In the genomic region with DNA sequence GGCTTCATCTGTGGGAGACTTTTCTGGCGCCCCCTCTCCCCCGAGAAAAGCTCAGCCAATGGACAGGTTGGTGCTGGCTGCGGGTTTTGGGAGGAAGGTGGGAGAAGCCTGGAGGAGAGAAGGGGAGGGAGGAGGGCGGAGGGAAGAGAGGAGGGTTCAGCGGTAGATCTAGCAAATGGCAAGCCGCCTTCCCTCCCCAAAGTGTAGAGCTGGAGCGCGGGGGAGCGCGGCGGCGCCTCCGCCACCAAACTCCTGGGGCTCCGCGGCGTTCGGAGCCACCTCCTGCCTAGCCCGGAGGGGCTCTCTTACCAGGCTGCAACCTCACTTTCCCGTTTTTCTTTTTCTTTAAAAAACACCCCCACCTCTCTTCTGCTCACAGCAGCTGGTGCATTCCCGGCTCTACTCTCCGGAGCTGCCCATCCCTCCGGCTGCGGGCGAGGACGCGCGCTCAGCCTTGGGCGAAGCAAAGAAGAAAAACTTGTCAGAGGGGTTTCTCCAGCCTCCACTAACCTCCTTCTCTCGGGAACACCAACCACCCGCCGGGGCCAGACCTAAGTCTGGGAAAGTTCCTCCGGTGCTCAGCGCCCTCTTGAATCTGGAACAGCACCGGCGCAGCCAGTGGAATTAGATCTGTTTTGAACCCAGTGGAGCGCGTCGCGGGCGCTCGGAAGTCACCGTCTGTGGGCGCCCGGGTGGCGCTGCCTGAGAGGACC, we compare ENCODE assay signal across 7 mouse cellular contexts. TPM values are rescaled to one million over a fixed set of nuclear protein-coding genes. Genes with fewer than 3 reads are reported as not detected.
DNase-seq lines count a peak whose midpoint lies in the region; ATAC-seq and TF ChIP-seq lines count a peak whose summit lies in the region.

A gene (plus strand): TSS at position 199 of the 713 bp plus-strand sequence.

- H3K27ac ChIP-seq in forebrain, embryonic 10.5 days: peak within 1 kb of the TSS; percentile 90
- H3K27ac ChIP-seq in heart, embryonic 12.5 days (ENCODE audit: poor library complexity, severe bottlenecking): peak within 1 kb of the TSS; percentile 67; the same call in 1 of the 2 replicates
- peak within 1 kb of the TSS; percentile 96 for H3K27ac ChIP-seq in kidney, embryonic 15.5 days
- peak within 1 kb of the TSS; percentile 74 for H3K27ac ChIP-seq in limb, embryonic 14.5 days (replicated peaks; ENCODE audit: low read depth, low read length)
- peak within 1 kb of the TSS; percentile 84 for H3K27ac ChIP-seq in midbrain, embryonic 14.5 days (replicated peaks; ENCODE audit: low read depth, low read length)
- H3K27ac ChIP-seq in stomach, embryonic 14.5 days (ENCODE audit: low read length): peak within 1 kb of the TSS; percentile 75

- H3K27me3 ChIP-seq in forebrain, embryonic 10.5 days (ENCODE audit: poor library complexity, severe bottlenecking): peaks cover 13% of the 10 kb centered on the region
- H3K27me3 ChIP-seq in heart, embryonic 12.5 days (replicated peaks): no peaks in the 10 kb centered on the region
- no peaks in the 10 kb centered on the region for H3K27me3 ChIP-seq in kidney, embryonic 15.5 days
- no peaks in the 10 kb centered on the region for H3K27me3 ChIP-seq in limb, embryonic 14.5 days (ENCODE audit: control insufficient read depth, insufficient read depth, low read length)
- peaks cover 7% of the 10 kb centered on the region; the same call in 1 of the 2 replicates for H3K27me3 ChIP-seq in midbrain, embryonic 14.5 days (ENCODE audit: control insufficient read depth, insufficient read depth, low read length)
- no peaks in the 10 kb centered on the region for H3K27me3 ChIP-seq in stomach, embryonic 14.5 days (ENCODE audit: control insufficient read depth, insufficient read depth, low read length)

- peak within 1 kb of the TSS; percentile 95 for H3K4me2 ChIP-seq in heart, embryonic 12.5 days
- peak within 1 kb of the TSS; percentile 80 for H3K4me2 ChIP-seq in kidney, embryonic 15.5 days
- H3K4me2 ChIP-seq in limb, embryonic 14.5 days (replicated peaks; ENCODE audit: low read depth, low read length, severe bottlenecking): peak within 1 kb of the TSS; percentile 83
- peak within 1 kb of the TSS; percentile 74 for H3K4me2 ChIP-seq in midbrain, embryonic 14.5 days (ENCODE audit: low read length)
- H3K4me2 ChIP-seq in stomach, embryonic 14.5 days (replicated peaks; ENCODE audit: low read depth, low read length): peak within 1 kb of the TSS; percentile 73

- ATAC-seq in heart, embryonic 12.5 days (ENCODE audit: insufficient number of reproducible peaks, low FRiP score): peak; percentile 84
- ATAC-seq in kidney, embryonic 15.5 days (replicated peaks; ENCODE audit: low FRiP score): peak; percentile 92
- ATAC-seq in limb, embryonic 14.5 days (ENCODE audit: low FRiP score, low read depth): peak; percentile 90
- ATAC-seq in midbrain, embryonic 14.5 days (ENCODE audit: low FRiP score, low TSS enrichment): peak; percentile 88
- ATAC-seq in stomach, embryonic 14.5 days (ENCODE audit: insufficient number of reproducible peaks, insufficient read depth, low FRiP score, low read depth): peak; percentile 90

- TF ChIP-seq POLR2A in limb, embryonic 14.5 days (IDR thresholded peaks at IDR 0.05; ENCODE audit: borderline replicate concordance, extremely low read depth, insufficient read depth, insufficient read length): peak; percentile 45; the same call in 1 of the 2 replicates

- peak; percentile 97 for DNase-seq in brain, adult 2 months (ENCODE audit: low read depth, low spot score)
- DNase-seq in forebrain, embryonic 10.5 days (ENCODE audit: extremely low spot score, low spot score): peak; percentile 82
- DNase-seq in limb, embryonic 14.5 days (ENCODE audit: low spot score): peak; percentile 88
- DNase-seq in midbrain, embryonic 14.5 days: peak; percentile 84

- H3K9ac ChIP-seq in heart, embryonic 12.5 days: peak within 1 kb of the TSS; percentile 59
- peak within 1 kb of the TSS; percentile 64 for H3K9ac ChIP-seq in kidney, embryonic 15.5 days
- H3K9ac ChIP-seq in limb, embryonic 14.5 days (ENCODE audit: low read depth, low read length, severe bottlenecking): peak within 1 kb of the TSS; percentile 69
- H3K9ac ChIP-seq in midbrain, embryonic 14.5 days (replicated peaks; ENCODE audit: low read length): peak within 1 kb of the TSS; percentile 80
- peak within 1 kb of the TSS; percentile 55 for H3K9ac ChIP-seq in stomach, embryonic 14.5 days (replicated peaks; ENCODE audit: low read depth, low read length)

- under 1% methylated on average over 45 of the region's 45 CpGs for WGBS in forebrain, embryonic 10.5 days
- under 1% methylated on average over 38 of the region's 45 CpGs for WGBS in heart, embryonic 12.5 days
- 0% methylated on average over 42 of the region's 45 CpGs for WGBS in kidney, embryonic 15.5 days
- WGBS in limb, embryonic 14.5 days: under 1% methylated on average over 32 of the region's 45 CpGs
- under 1% methylated on average over 39 of the region's 45 CpGs for WGBS in midbrain, embryonic 14.5 days
- WGBS in stomach, embryonic 14.5 days: under 1% methylated on average over 45 of the region's 45 CpGs

- H3K4me1 ChIP-seq in forebrain, embryonic 10.5 days: peaks cover 30% of the 10 kb centered on the region
- H3K4me1 ChIP-seq in heart, embryonic 12.5 days (replicated peaks): peaks cover 3% of the 10 kb centered on the region; the same call in 1 of the 2 replicates
- peaks cover 13% of the 10 kb centered on the region for H3K4me1 ChIP-seq in kidney, embryonic 15.5 days
- 0 out of 2 replicates have a peak, but pooled peaks cover 5% of the 10 kb centered on the region for H3K4me1 ChIP-seq in limb, embryonic 14.5 days (ENCODE audit: control insufficient read depth, insufficient read depth, low read length)
- 0 out of 2 replicates have a peak, but pooled peaks cover 4% of the 10 kb centered on the region for H3K4me1 ChIP-seq in midbrain, embryonic 14.5 days (ENCODE audit: control insufficient read depth, insufficient read depth, low read length)
- H3K4me1 ChIP-seq in stomach, embryonic 14.5 days (ENCODE audit: control insufficient read depth, insufficient read depth, low read length): peaks cover 3% of the 10 kb centered on the region; the same call in 1 of the 2 replicates

- no peaks in the 10 kb centered on the region for H3K9me3 ChIP-seq in forebrain, embryonic 10.5 days
- no peaks in the 10 kb centered on the region for H3K9me3 ChIP-seq in heart, embryonic 12.5 days (replicated peaks)
- H3K9me3 ChIP-seq in kidney, embryonic 15.5 days (replicated peaks): no peaks in the 10 kb centered on the region
- H3K9me3 ChIP-seq in limb, embryonic 14.5 days (ENCODE audit: control insufficient read depth, low read length): no peaks in the 10 kb centered on the region
- H3K9me3 ChIP-seq in midbrain, embryonic 14.5 days (ENCODE audit: control insufficient read depth, low read length): no peaks in the 10 kb centered on the region
- H3K9me3 ChIP-seq in stomach, embryonic 14.5 days (ENCODE audit: control insufficient read depth, low read depth, low read length): no peaks in the 10 kb centered on the region

- no peaks in the 10 kb centered on the region for H3K36me3 ChIP-seq in forebrain, embryonic 10.5 days (replicated peaks)
- no peaks in the 10 kb centered on the region for H3K36me3 ChIP-seq in heart, embryonic 12.5 days
- no peaks in the 10 kb centered on the region for H3K36me3 ChIP-seq in kidney, embryonic 15.5 days
- H3K36me3 ChIP-seq in limb, embryonic 14.5 days (ENCODE audit: control insufficient read depth, insufficient read depth, low read length): no peaks in the 10 kb centered on the region
- no peaks in the 10 kb centered on the region for H3K36me3 ChIP-seq in midbrain, embryonic 14.5 days (ENCODE audit: control insufficient read depth, insufficient read depth, low read length)
- no peaks in the 10 kb centered on the region for H3K36me3 ChIP-seq in stomach, embryonic 14.5 days (ENCODE audit: control insufficient read depth, insufficient read depth, low read length)

- H3K4me3 ChIP-seq in forebrain, embryonic 10.5 days: peak within 1 kb of the TSS; percentile 72
- peak within 1 kb of the TSS; percentile 80 for H3K4me3 ChIP-seq in heart, embryonic 12.5 days
- peak within 1 kb of the TSS; percentile 63 for H3K4me3 ChIP-seq in kidney, embryonic 15.5 days (replicated peaks)
- peak within 1 kb of the TSS; percentile 57 for H3K4me3 ChIP-seq in limb, embryonic 14.5 days (replicated peaks; ENCODE audit: low read length)
- peak within 1 kb of the TSS; percentile 69 for H3K4me3 ChIP-seq in midbrain, embryonic 14.5 days (replicated peaks; ENCODE audit: low read depth, low read length)
- H3K4me3 ChIP-seq in stomach, embryonic 14.5 days (ENCODE audit: low read depth, low read length): peak within 1 kb of the TSS; percentile 78

RNA-seq across cellular contexts. Expression of the gene that starts here (rescaled TPM):
- polyA plus RNA-seq in forebrain, embryonic 10.5 days (2016; fragmentation: Nextera tagmentation; extraction: Ambion mirVana): 15.3 and 15.6 TPM in 2 replicates
- polyA plus RNA-seq in heart, embryonic 12.5 days (2016; fragmentation: Nextera tagmentation; extraction: Ambion mirVana): 16.9 and 20.0 TPM in 2 replicates
- polyA plus RNA-seq in kidney, embryonic 15.5 days (2015; fragmentation: Nextera tagmentation; extraction: Ambion mirVana): 37.5 and 39.4 TPM in 2 replicates
- 16.7 and 18.2 TPM in 2 replicates for polyA plus RNA-seq in limb, embryonic 14.5 days (2012; rRNA removed)
- 46.3 and 47.1 TPM in 2 replicates for polyA plus RNA-seq in limb, embryonic 14.5 days (2014; fragmentation: Nextera tagmentation; extraction: Ambion mirVana)
- polyA plus RNA-seq in midbrain, embryonic 14.5 days (2014; fragmentation: Nextera tagmentation; extraction: Ambion mirVana): 17.6 and 21.5 TPM in 2 replicates
- 27.8 and 29.4 TPM in 2 replicates for polyA plus RNA-seq in stomach, embryonic 14.5 days (2014; fragmentation: Nextera tagmentation; extraction: Ambion mirVana)

Comparison
In these comparisons a context has a peak if more than half of its experiments do, and no peak if none do; other contexts are left out.
1. Peak in every context shown above with its lines: DNase-seq, ATAC-seq, H3K4me3 ChIP-seq and H3K27ac ChIP-seq.